Mouse (Mus musculus): ENCODE results near the gene Ift80. TPM values are rescaled to one million over a fixed set of nuclear protein-coding genes. Genes with fewer than 3 reads are reported as not detected.

Gene Ift80
- polyA plus RNA-seq, 1 experiment from 2014 or later: 12.8 TPM

MicroRNA genes within 50 kb of the gene (microRNA counts, 519-probe panel; counts per million panel counts)
- microRNA mmu-miR-15b: 6,282 counts per million, percentile 97 among the panel's probes with 10 or more counts

Small RNAs within 50 kb of the gene (microRNA-seq; reads per million reads assigned to microRNA genes)
- gene Mir15b: 1,907 reads per million, percentile 82 among the genes with 10 or more reads in this experiment
- 692 reads per million, percentile 75 among the genes with 10 or more reads in this experiment for gene Mir16-2

Other genes starting within 250 kb of the Ift80 start
- 2.2 and 2.6 TPM in 2 replicates for gene 1110032F04Rik, start 135.0 kb downstream of the Ift80 start, polyA plus RNA-seq (2015; fragmentation: Nextera tagmentation; extraction: Ambion mirVana)
- gene Smc4, start 168 bp upstream of the Ift80 start, polyA plus RNA-seq (2015; fragmentation: Nextera tagmentation; extraction: Ambion mirVana): 177 and 180 TPM in 2 replicates
- 132 and 134 TPM in 2 replicates for gene Trim59, start 40.2 kb upstream of the Ift80 start, polyA plus RNA-seq (2015; fragmentation: Nextera tagmentation; extraction: Ambion mirVana)
- 36.4 and 37.5 TPM in 2 replicates for gene Kpna4, start 122.5 kb upstream of the Ift80 start, polyA plus RNA-seq (2015; fragmentation: Nextera tagmentation; extraction: Ambion mirVana)
- gene Arl14, start 217.8 kb upstream of the Ift80 start, polyA plus RNA-seq (2015; fragmentation: Nextera tagmentation; extraction: Ambion mirVana): not detected in 2 replicates